Mouse (Mus musculus) G1E (cell line): ENCODE results near the gene Jmjd8.

Source experiments
- CTCF ChIP-seq: IDR thresholded peaks from 2 replicates; pipeline ENCODE4 v1.5.1; 2012; ENCODE audit warnings: low read depth, low read length, inconsistent platforms, mixed read lengths
- GATA1 ChIP-seq: IDR thresholded peaks from 2 replicates; pipeline ENCODE4 v1.6.1; 2012; ENCODE audit warnings: borderline replicate concordance, low read length, inconsistent platforms, mixed read lengths
- GATA2 ChIP-seq: IDR thresholded peaks from 2 replicates; pipeline ENCODE4 v1.6.1; 2012; ENCODE audit warnings: low read depth, low read length, inconsistent platforms, borderline replicate concordance
- POLR2AphosphoS5 ChIP-seq: IDR thresholded peaks from 2 replicates; pipeline ENCODE4 v1.6.1; 2012; ENCODE audit warnings: low read depth, low read length, inconsistent platforms; ENCODE audit not compliant: insufficient replicate concordance
- TAL1 ChIP-seq: conservative IDR thresholded peaks from 2 replicates; pipeline ENCODE4 v1.6.1; 2012; ENCODE audit warnings: low read depth, low read length, inconsistent platforms, mixed read lengths

GRCm38 (mm10) chr17:25843122-25843521 lies 14.5 kb downstream of the Jmjd8 start:
- TF ChIP-seq POLR2AphosphoS5: no peak
- TF ChIP-seq CTCF: no peak
- no peak for TF ChIP-seq TAL1
- no peak for TF ChIP-seq GATA1
- TF ChIP-seq GATA2: no peak
